Mouse (Mus musculus): ENCODE results near the gene Msrb1.
A peak's percentile ranks its signal among the peaks of the same experiment; 100 is the strongest.

The Msrb1 gene

GRCm38 (mm10) chr17:24743896-24744295 is 7.5 kb downstream of the Msrb1 start:
- no peak for DNase-seq (ENCODE audit: low read depth, low spot score)

- no peak for DNase-seq (ENCODE audit: low read depth, low spot score)
Observed at GRCm38 (mm10) chr17:24744381-24744780, 7.9 kb downstream of the Msrb1 start.

- peak; percentile 89 for DNase-seq (ENCODE audit: low read depth, low spot score)
Observed at GRCm38 (mm10) chr17:24745526-24746497, 9.4 kb downstream of the Msrb1 start.

GRCm38 (mm10) chr17:24746986-24747385 is 10.5 kb downstream of the Msrb1 start:
- peak; percentile 54 for DNase-seq (ENCODE audit: low read depth, low spot score)

GRCm38 (mm10) chr17:24751528-24751927 is 15.1 kb downstream of the Msrb1 start:
- DNase-seq (ENCODE audit: low read depth, low spot score): no peak

GRCm38 (mm10) chr17:24752415-24753394 is 16.3 kb downstream of the Msrb1 start, which contains the start of gene Hs3st6:
Gene Hs3st6, plus strand, starts transcription at chr17:24752988.
- peak; percentile 81 for DNase-seq (ENCODE audit: low read depth, low spot score)

GRCm38 (mm10) chr17:24757394-24757793 is 21.0 kb downstream of the Msrb1 start:
- DNase-seq (ENCODE audit: low read depth, low spot score): no peak

GRCm38 (mm10) chr17:24761121-24761520 is 24.7 kb downstream of the Msrb1 start:
- no peak for DNase-seq (ENCODE audit: low read depth, low spot score)

- DNase-seq (ENCODE audit: low read depth, low spot score): no peak
Observed at GRCm38 (mm10) chr17:24765016-24765905, 28.8 kb downstream of the Msrb1 start.

GRCm38 (mm10) chr17:24766266-24766875 is 29.9 kb downstream of the Msrb1 start:
- DNase-seq (ENCODE audit: low read depth, low spot score): peak; percentile 37

GRCm38 (mm10) chr17:24769146-24769545 is 32.7 kb downstream of the Msrb1 start:
- no peak for DNase-seq (ENCODE audit: low read depth, low spot score)

- DNase-seq (ENCODE audit: low read depth, low spot score): peak; percentile 77
Observed at GRCm38 (mm10) chr17:24773241-24773640, 36.8 kb downstream of the Msrb1 start.

GRCm38 (mm10) chr17:24775173-24775572 is 38.7 kb downstream of the Msrb1 start:
- no peak for DNase-seq (ENCODE audit: low read depth, low spot score)

- no peak for DNase-seq (ENCODE audit: low read depth, low spot score)
Observed at GRCm38 (mm10) chr17:24777073-24777472, 40.6 kb downstream of the Msrb1 start.

GRCm38 (mm10) chr17:24780821-24781220 is 44.4 kb downstream of the Msrb1 start:
- no peak for DNase-seq (ENCODE audit: low read depth, low spot score)

GRCm38 (mm10) chr17:24792190-24792589 is 55.7 kb downstream of the Msrb1 start:
- DNase-seq (ENCODE audit: low read depth, low spot score): no peak

Data from R1 (cell line).